Mouse (Mus musculus) gastrocnemius, postnatal 25 days (tissue): ENCODE data around the gene Plpp3. TPM values are rescaled to one million over a fixed set of nuclear protein-coding genes. Genes with fewer than 3 reads are reported as not detected.

Experiments used
- DNase-seq: peaks from one replicate; pipeline ENCODE4 v3.0.0; 2022
- long read RNA-seq, 2 experiments: library from polyadenylated mRNA; stranded (forward); transcript quantifications; one replicate each; pipeline ENCODE4 v2.0.0; 2021
- total RNA-seq, 2 experiments: library from RNA; stranded (reverse); gene quantifications; 1 replicate in 1 of 2; 2 replicates in 1 of 2; pipeline ENCODE4 v1.2.3; 2021

Plpp3 gene
- total RNA-seq = 10 to 100 TPM; 43.7 to 50.2 TPM
- long read RNA-seq, experiment 1, transcript Plpp3-201 (6 exons, 3,159 nt) = major isoform, 19 of 31 reads
- long read RNA-seq, experiment 1, partial matches to known transcripts = 1 of 31 reads
- long read RNA-seq, experiment 1, other reads (novel, unspliced or antisense) = 11 of 31 reads
- long read RNA-seq, experiment 2, transcript Plpp3-201 (6 exons, 3,159 nt) = major isoform, 28 of 42 reads
- long read RNA-seq, experiment 2, partial matches to known transcripts = 11 of 42 reads
- long read RNA-seq, experiment 2, other reads (novel, unspliced or antisense) = 3 of 42 reads

GRCm38 (mm10) chr4:105157276-105158168 lies at the start of gene Plpp3:
Plpp3 (plus strand) TSS chr4:105157347.
- DNase-seq = peak; percentile 89

GRCm38 (mm10) chr4:105107943-105108640 lies 49.1 kb upstream of the Plpp3 start:
- DNase-seq = no peak

- DNase-seq = no peak
Observed at GRCm38 (mm10) chr4:105108641-105109198, 48.4 kb upstream of the Plpp3 start.

- DNase-seq = peak; percentile 79
Observed at GRCm38 (mm10) chr4:105109199-105109989, 47.8 kb upstream of the Plpp3 start, which contains the start of gene Prkaa2. Prkaa2 (minus strand) TSS chr4:105109890.

- DNase-seq = peak; percentile 20
Observed at GRCm38 (mm10) chr4:105109990-105110683, 47.0 kb upstream of the Plpp3 start.

- DNase-seq = no peak
Observed at GRCm38 (mm10) chr4:105110684-105111035, 46.5 kb upstream of the Plpp3 start.

GRCm38 (mm10) chr4:105111770-105112169 lies 45.4 kb upstream of the Plpp3 start:
- peak; percentile 50 for DNase-seq

GRCm38 (mm10) chr4:105113042-105113441 lies 44.1 kb upstream of the Plpp3 start:
- DNase-seq = no peak

- no peak for DNase-seq
Observed at GRCm38 (mm10) chr4:105113468-105113867, 43.7 kb upstream of the Plpp3 start.

- DNase-seq = no peak
Observed at GRCm38 (mm10) chr4:105121081-105121480, 36.1 kb upstream of the Plpp3 start.

GRCm38 (mm10) chr4:105122429-105122828 lies 34.7 kb upstream of the Plpp3 start:
- DNase-seq = no peak

GRCm38 (mm10) chr4:105129212-105129611 lies 27.9 kb upstream of the Plpp3 start:
- no peak for DNase-seq

- no peak for DNase-seq
Observed at GRCm38 (mm10) chr4:105131756-105132314, 25.3 kb upstream of the Plpp3 start.

GRCm38 (mm10) chr4:105133350-105134050 lies 23.6 kb upstream of the Plpp3 start:
- no peak for DNase-seq

- DNase-seq = no peak
Observed at GRCm38 (mm10) chr4:105149492-105149891, 7.7 kb upstream of the Plpp3 start.

GRCm38 (mm10) chr4:105151911-105152690 lies 5.0 kb upstream of the Plpp3 start:
- peak; percentile 54 for DNase-seq

GRCm38 (mm10) chr4:105153227-105153626 lies 3.9 kb upstream of the Plpp3 start:
- no peak for DNase-seq

GRCm38 (mm10) chr4:105156281-105156680 lies 866 bp upstream of the Plpp3 start:
- DNase-seq = no peak

GRCm38 (mm10) chr4:105156955-105157275 lies 232 bp upstream of the Plpp3 start:
- DNase-seq = no peak
